Mouse (Mus musculus) cerebellum, postnatal 14 days (tissue): Measurements from ENCODE around the gene D6Ertd527e.
"Not testable (repeated sequence)": the region's sequence is repeated elsewhere in the genome, so short reads cannot be mapped to it uniquely, and the experiment has no call there.

Source experiments
- DNase-seq, 2 experiments: peaks; one replicate each; pipeline ENCODE4 v3.0.0; 2021; ENCODE audit warnings: mixed read lengths in 2 of 2

Gene D6Ertd527e

GRCm38 (mm10) chr6:87104123-87104796 lies at the start of gene D6Ertd527e:
TSS of gene D6Ertd527e (plus strand) at chr6:87104746.
- no peak for DNase-seq

- no peak for DNase-seq
Observed at GRCm38 (mm10) chr6:87059754-87060153, 44.8 kb upstream of the D6Ertd527e start.

- DNase-seq, result no peak
Observed at GRCm38 (mm10) chr6:87063586-87063985, 41.0 kb upstream of the D6Ertd527e start.

GRCm38 (mm10) chr6:87068209-87068608 lies 36.3 kb upstream of the D6Ertd527e start:
- DNase-seq, result no peak

GRCm38 (mm10) chr6:87069195-87069900 lies 35.2 kb upstream of the D6Ertd527e start:
- DNase-seq, result no peak

GRCm38 (mm10) chr6:87070641-87071040 lies 33.9 kb upstream of the D6Ertd527e start:
- DNase-seq, result no peak

- DNase-seq, result no peak
Observed at GRCm38 (mm10) chr6:87072759-87073158, 31.8 kb upstream of the D6Ertd527e start.

- DNase-seq, result no peak
Observed at GRCm38 (mm10) chr6:87075092-87075685, 29.4 kb upstream of the D6Ertd527e start.

GRCm38 (mm10) chr6:87079457-87079856 lies 25.1 kb upstream of the D6Ertd527e start:
- DNase-seq, result no peak

GRCm38 (mm10) chr6:87085026-87085425 lies 19.5 kb upstream of the D6Ertd527e start:
- DNase-seq, result no peak

- DNase-seq, result no peak
Observed at GRCm38 (mm10) chr6:87088356-87088755, 16.2 kb upstream of the D6Ertd527e start.

- no peak for DNase-seq
Observed at GRCm38 (mm10) chr6:87090877-87091276, 13.7 kb upstream of the D6Ertd527e start.

GRCm38 (mm10) chr6:87092476-87092875 lies 12.1 kb upstream of the D6Ertd527e start:
- DNase-seq, result no peak

- not testable (repeated sequence) for DNase-seq
Observed at GRCm38 (mm10) chr6:87093631-87094030, 10.9 kb upstream of the D6Ertd527e start.

GRCm38 (mm10) chr6:87099261-87099660 lies 5.3 kb upstream of the D6Ertd527e start:
- DNase-seq, result no peak

- DNase-seq, result peak in 1 of 2 experiments; percentile 15
Observed at GRCm38 (mm10) chr6:87099671-87100296, 4.8 kb upstream of the D6Ertd527e start.

- no peak for DNase-seq
Observed at GRCm38 (mm10) chr6:87100297-87101020, 4.1 kb upstream of the D6Ertd527e start.

- DNase-seq, result peak; percentile 93 to 96
Observed at GRCm38 (mm10) chr6:87101281-87101954, 3.1 kb upstream of the D6Ertd527e start.

GRCm38 (mm10) chr6:87101955-87102353 lies 2.6 kb upstream of the D6Ertd527e start:
- DNase-seq, result peak; percentile 21 to 29

GRCm38 (mm10) chr6:87102421-87102911 lies 2.1 kb upstream of the D6Ertd527e start:
- DNase-seq, result peak; percentile 9 to 25

GRCm38 (mm10) chr6:87103314-87103713 lies 1.2 kb upstream of the D6Ertd527e start:
- no peak for DNase-seq

GRCm38 (mm10) chr6:87111493-87111892 lies 6.9 kb downstream of the D6Ertd527e start:
- DNase-seq, result no peak
